Mouse (Mus musculus): ENCODE measurements around the gene Scrg1. TPM values are rescaled to one million over a fixed set of nuclear protein-coding genes. Genes with fewer than 3 reads are reported as not detected.
"Not testable (repeated sequence)": the region's sequence is repeated elsewhere in the genome, so short reads cannot be mapped to it uniquely, and the experiment has no call there.

Scrg1 gene
- polyA plus RNA-seq, 1 experiment from 2014 or later, result 1.6 TPM

GRCm38 (mm10) chr8:57430901-57431300 lies 24.8 kb upstream of the Scrg1 start:
- Histone ChIP-seq H3K4me1 (no peaks in the 10 kb centered on the region), H3K4me3 (no peak overlapping the region), H3K27ac (no peak overlapping the region), H3K9me3 (replicated peaks) (no peaks in the 10 kb centered on the region), H3K9ac (no peak overlapping the region), H3K4me2 (replicated peaks) (no peak overlapping the region), H3K36me3 (no peaks in the 10 kb centered on the region), H3K27me3 (peaks cover 4% of the 10 kb centered on the region; the same call in 1 of the 2 replicates)
- ATAC-seq (ENCODE audit: low FRiP score), result no peak
- 87% methylated on average over 11 of the region's 11 CpGs for WGBS

- Histone ChIP-seq H3K9me3 (replicated peaks) (no peaks in the 10 kb centered on the region), H3K4me3 (no peak overlapping the region), H3K4me1 (0 out of 2 replicates have a peak, but pooled peaks cover 4% of the 10 kb centered on the region), H3K27ac (no peak overlapping the region), H3K9ac (no peak overlapping the region), H3K36me3 (no peaks in the 10 kb centered on the region), H3K4me2 (replicated peaks) (no peak overlapping the region), H3K27me3 (peaks cover 1% of the 10 kb centered on the region; the same call in 1 of the 2 replicates)
- WGBS, result 89% methylated on average over 5 of the region's 5 CpGs
- no peak for ATAC-seq (ENCODE audit: low FRiP score)
Measured at GRCm38 (mm10) chr8:57432802-57433201, 22.9 kb upstream of the Scrg1 start.

GRCm38 (mm10) chr8:57435768-57436436 lies 19.8 kb upstream of the Scrg1 start:
- Histone ChIP-seq H3K4me1 (peaks cover 7% of the 10 kb centered on the region; the same call in 1 of the 2 replicates), H3K27ac (no peak overlapping the region), H3K4me3 (no peak overlapping the region), H3K9ac (no peak overlapping the region), H3K36me3 (no peaks in the 10 kb centered on the region), H3K9me3 (replicated peaks) (no peaks in the 10 kb centered on the region), H3K4me2 (replicated peaks) (no peak overlapping the region), H3K27me3 (no peaks in the 10 kb centered on the region)
- no peak for ATAC-seq (ENCODE audit: low FRiP score)
- 62% methylated on average over 18 of the region's 18 CpGs for WGBS

- no peak for ATAC-seq (ENCODE audit: low FRiP score)
- peaks cover 7% of the 10 kb centered on the region; the same call in 1 of the 2 replicates for H3K4me1 ChIP-seq
- no peak overlapping the region for H3K4me2 ChIP-seq (replicated peaks)
- no peaks in the 10 kb centered on the region for H3K36me3 ChIP-seq
- H3K27me3 ChIP-seq, result no peaks in the 10 kb centered on the region
- H3K9ac ChIP-seq, result no peak overlapping the region
- 83% methylated on average over 9 of the region's 9 CpGs for WGBS
- H3K27ac ChIP-seq, result no peak overlapping the region
- H3K4me3 ChIP-seq, result no peak overlapping the region
- no peaks in the 10 kb centered on the region for H3K9me3 ChIP-seq (replicated peaks)
Measured at GRCm38 (mm10) chr8:57436437-57436796, 19.3 kb upstream of the Scrg1 start.

- Histone ChIP-seq H3K4me1 (peaks cover 4% of the 10 kb centered on the region; the same call in 1 of the 2 replicates), H3K4me3 (no peak overlapping the region), H3K36me3 (no peaks in the 10 kb centered on the region), H3K9me3 (replicated peaks) (no peaks in the 10 kb centered on the region), H3K27me3 (no peaks in the 10 kb centered on the region), H3K27ac (no peak overlapping the region), H3K9ac (no peak overlapping the region), H3K4me2 (replicated peaks) (no peak overlapping the region)
- ATAC-seq (ENCODE audit: low FRiP score), result no peak
- 87% methylated on average over 4 of the region's 4 CpGs for WGBS
Measured at GRCm38 (mm10) chr8:57441131-57441530, 14.6 kb upstream of the Scrg1 start.

- 85% methylated on average over 5 of the region's 5 CpGs for WGBS
- no peak overlapping the region for H3K4me2 ChIP-seq (replicated peaks)
- H3K4me1 ChIP-seq, result peaks cover 2% of the 10 kb centered on the region; the same call in 1 of the 2 replicates
- no peaks in the 10 kb centered on the region for H3K27me3 ChIP-seq
- H3K36me3 ChIP-seq, result no peaks in the 10 kb centered on the region
- ATAC-seq (ENCODE audit: low FRiP score), result no peak
- H3K4me3 ChIP-seq, result no peak overlapping the region
- no peak overlapping the region for H3K27ac ChIP-seq
- H3K9ac ChIP-seq, result no peak overlapping the region
- H3K9me3 ChIP-seq (replicated peaks), result no peaks in the 10 kb centered on the region
Measured at GRCm38 (mm10) chr8:57441556-57441955, 14.2 kb upstream of the Scrg1 start.

- H3K36me3 ChIP-seq, result no peaks in the 10 kb centered on the region
- no peak for ATAC-seq (ENCODE audit: low FRiP score)
- H3K4me2 ChIP-seq (replicated peaks), result no peak overlapping the region
- H3K9me3 ChIP-seq (replicated peaks), result no peaks in the 10 kb centered on the region
- H3K9ac ChIP-seq, result no peak overlapping the region
- peaks cover 2% of the 10 kb centered on the region; the same call in 1 of the 2 replicates for H3K4me1 ChIP-seq
- no peak overlapping the region for H3K4me3 ChIP-seq
- H3K27ac ChIP-seq, result no peak overlapping the region
- WGBS, result 79% methylated on average over 4 of the region's 4 CpGs
- H3K27me3 ChIP-seq, result no peaks in the 10 kb centered on the region
Measured at GRCm38 (mm10) chr8:57443289-57443688, 12.4 kb upstream of the Scrg1 start.

- H3K9ac ChIP-seq; H3K9me3 ChIP-seq (replicated peaks); H3K4me2 ChIP-seq (replicated peaks); H3K4me3 ChIP-seq; H3K27ac ChIP-seq; ATAC-seq (ENCODE audit: low FRiP score); H3K4me1 ChIP-seq; H3K27me3 ChIP-seq; H3K36me3 ChIP-seq: not testable (repeated sequence)
- 90% methylated on average over 4 of the region's 5 CpGs for WGBS
Measured at GRCm38 (mm10) chr8:57445901-57446300, 9.8 kb upstream of the Scrg1 start.

- H3K9ac ChIP-seq, result no peak overlapping the region
- 74% methylated on average over 7 of the region's 7 CpGs for WGBS
- no peaks in the 10 kb centered on the region for H3K4me1 ChIP-seq
- no peak for ATAC-seq (ENCODE audit: low FRiP score)
- H3K36me3 ChIP-seq, result no peaks in the 10 kb centered on the region
- no peak overlapping the region for H3K27ac ChIP-seq
- H3K4me2 ChIP-seq (replicated peaks), result no peak overlapping the region
- no peaks in the 10 kb centered on the region for H3K9me3 ChIP-seq (replicated peaks)
- H3K4me3 ChIP-seq, result no peak overlapping the region
- H3K27me3 ChIP-seq, result no peaks in the 10 kb centered on the region
Measured at GRCm38 (mm10) chr8:57450726-57451125, 5.0 kb upstream of the Scrg1 start.

GRCm38 (mm10) chr8:57451896-57452295 lies 3.8 kb upstream of the Scrg1 start:
- H3K36me3 ChIP-seq, result no peaks in the 10 kb centered on the region
- WGBS, result 94% methylated on average over 4 of the region's 4 CpGs
- H3K4me3 ChIP-seq, result no peak overlapping the region
- no peak overlapping the region for H3K4me2 ChIP-seq (replicated peaks)
- ATAC-seq (ENCODE audit: low FRiP score), result no peak
- H3K9ac ChIP-seq, result no peak overlapping the region
- H3K27me3 ChIP-seq, result no peaks in the 10 kb centered on the region
- no peaks in the 10 kb centered on the region for H3K4me1 ChIP-seq
- H3K9me3 ChIP-seq (replicated peaks), result no peaks in the 10 kb centered on the region
- no peak overlapping the region for H3K27ac ChIP-seq

GRCm38 (mm10) chr8:57453361-57453760 lies 2.4 kb upstream of the Scrg1 start:
- no peak for ATAC-seq (ENCODE audit: low FRiP score)
- Histone ChIP-seq H3K4me1 (no peaks in the 10 kb centered on the region), H3K27ac (no peak overlapping the region), H3K9ac (no peak overlapping the region), H3K4me3 (no peak overlapping the region), H3K27me3 (no peaks in the 10 kb centered on the region), H3K4me2 (replicated peaks) (no peak overlapping the region), H3K36me3 (no peaks in the 10 kb centered on the region), H3K9me3 (replicated peaks) (no peaks in the 10 kb centered on the region)
- WGBS, result 88% methylated on average over 2 of the region's 2 CpGs

- Histone ChIP-seq H3K36me3 (no peaks in the 10 kb centered on the region), H3K27me3 (no peaks in the 10 kb centered on the region), H3K9ac (no peak overlapping the region), H3K4me2 (replicated peaks) (no peak overlapping the region), H3K4me3 (no peak overlapping the region), H3K9me3 (replicated peaks) (no peaks in the 10 kb centered on the region), H3K27ac (no peak overlapping the region), H3K4me1 (no peaks in the 10 kb centered on the region)
- no peak for ATAC-seq (ENCODE audit: low FRiP score)
- WGBS, result 83% methylated on average over 6 of the region's 6 CpGs
Measured at GRCm38 (mm10) chr8:57457152-57457551, 1.4 kb downstream of the Scrg1 start.

GRCm38 (mm10) chr8:57457942-57458341 lies 2.2 kb downstream of the Scrg1 start:
- H3K9ac ChIP-seq, result no peak overlapping the region
- no peaks in the 10 kb centered on the region for H3K4me1 ChIP-seq
- no peak overlapping the region for H3K4me3 ChIP-seq
- 84% methylated on average over 3 of the region's 3 CpGs for WGBS
- H3K36me3 ChIP-seq, result no peaks in the 10 kb centered on the region
- ATAC-seq (ENCODE audit: low FRiP score), result no peak
- H3K27me3 ChIP-seq, result no peaks in the 10 kb centered on the region
- H3K27ac ChIP-seq, result no peak overlapping the region
- H3K4me2 ChIP-seq (replicated peaks), result no peak overlapping the region
- H3K9me3 ChIP-seq (replicated peaks), result no peaks in the 10 kb centered on the region

Data from hindbrain, embryonic 12.5 days (tissue).